Mouse (Mus musculus) lung, embryonic 14.5 days (tissue): Measurements from ENCODE around the gene Gm9758. TPM values are rescaled to one million over a fixed set of nuclear protein-coding genes. Genes with fewer than 3 reads are reported as not detected.
"Not testable (repeated sequence)": the region's sequence is repeated elsewhere in the genome, so short reads cannot be mapped to it uniquely, and the experiment has no call there.

Source experiments
- ATAC-seq: fragments of 200-750 bp; cut with Nextera tagmentation; 2 replicates; pipeline ENCODE4 v1.8.0; 2017; ENCODE audit warnings: mild to moderate bottlenecking, moderate TSS enrichment, moderate library complexity; ENCODE audit not compliant: insufficient read depth
- DNase-seq: peaks from one replicate; pipeline ENCODE4 v3.0.0-alpha.2; 2015
- H3K27ac ChIP-seq: fragments of 300-500 bp; sonication (generic); 2 replicates; pipeline ENCODE4 v1.5.1; 2014; ENCODE audit warnings: low read depth, mild to moderate bottlenecking, moderate library complexity
- H3K27me3 ChIP-seq: fragments of 300-500 bp; sonication (generic); 2 replicates; pipeline ENCODE4 v1.6.1; 2014; ENCODE audit warnings: low read length, control low read depth; ENCODE audit not compliant: insufficient read depth
- H3K36me3 ChIP-seq: fragments of 300-500 bp; sonication (generic); 2 replicates; pipeline ENCODE4 v1.6.1; 2014; ENCODE audit warnings: control low read depth; ENCODE audit not compliant: insufficient read depth
- H3K4me1 ChIP-seq: fragments of 300-500 bp; sonication (generic); 2 replicates; pipeline ENCODE4 v1.6.1; 2014; ENCODE audit warnings: antibody characterized with exemption, control low read depth; ENCODE audit not compliant: insufficient read depth
- H3K4me2 ChIP-seq: fragments of 300-500 bp; sonication (generic); 2 replicates; pipeline ENCODE4 v1.6.1; 2014; ENCODE audit warnings: mild to moderate bottlenecking
- H3K4me3 ChIP-seq: fragments of 300-500 bp; sonication (generic); 2 replicates; pipeline ENCODE4 v1.5.1; 2014; ENCODE audit warnings: low read depth, low read length
- H3K9ac ChIP-seq: fragments of 300-500 bp; sonication (generic); 2 replicates; pipeline ENCODE4 v1.6.1; 2014
- H3K9me3 ChIP-seq: fragments of 300-500 bp; sonication (generic); 2 replicates; pipeline ENCODE4 v1.6.1; 2016; ENCODE audit warnings: low read depth, low read length, control low read depth
- WGBS: fragments of 180-500 bp; shearing (Covaris S2); extraction: QIAGEN DNeasy Blood & Tissue Kit; methylation state at CpG from one replicate; pipeline ENCODE4 v1.1.7; 2014; 5-methylcytosine and 5-hydroxymethylcytosine counted together
- polyA plus RNA-seq: library from polyadenylated mRNA; unstranded; fragments of >200 nt; fragmentation: Nextera tagmentation; extraction: Ambion mirVana; gene quantifications from 2 replicates; pipeline ENCODE4 v1.2.1, GENCODE M21; 2014

Gene Gm9758
- not detected in 2 replicates for polyA plus RNA-seq

- H3K36me3 ChIP-seq, H3K9ac ChIP-seq, H3K27me3 ChIP-seq, H3K27ac ChIP-seq, H3K4me2 ChIP-seq, H3K4me1 ChIP-seq, ATAC-seq, H3K4me3 ChIP-seq, DNase-seq, H3K9me3 ChIP-seq: not testable (repeated sequence)
- 38% methylated on average over 1 of the region's 1 CpGs for WGBS
These were observed at the start of gene Gm9758 for GRCm38 (mm10) chr5:14914799-14915198. TSS of gene Gm9758 (minus strand) at chr5:14914899.

GRCm38 (mm10) chr5:14963821-14964220 is 49.1 kb upstream of the Gm9758 start:
- H3K27ac ChIP-seq, ATAC-seq, H3K4me3 ChIP-seq, H3K4me2 ChIP-seq, H3K9ac ChIP-seq, H3K4me1 ChIP-seq, H3K36me3 ChIP-seq, H3K27me3 ChIP-seq: not testable (repeated sequence)
- WGBS, result 74% methylated on average over 13 of the region's 13 CpGs
- H3K9me3 ChIP-seq, result peaks cover 13% of the 10 kb centered on the region; the same call in 1 of the 2 replicates
- peak; percentile 16 for DNase-seq

GRCm38 (mm10) chr5:14961502-14961901 is 46.8 kb upstream of the Gm9758 start:
- DNase-seq, H3K27ac ChIP-seq, H3K4me3 ChIP-seq, H3K9ac ChIP-seq, ATAC-seq, H3K4me1 ChIP-seq, H3K4me2 ChIP-seq, H3K27me3 ChIP-seq, H3K36me3 ChIP-seq: not testable (repeated sequence)
- 78% methylated on average over 4 of the region's 4 CpGs for WGBS
- H3K9me3 ChIP-seq, result peaks cover 13% of the 10 kb centered on the region; the same call in 1 of the 2 replicates

GRCm38 (mm10) chr5:14955928-14956706 is 41.4 kb upstream of the Gm9758 start:
- 92% methylated on average over 1 of the region's 1 CpGs for WGBS
- not testable (repeated sequence) for DNase-seq, H3K9ac ChIP-seq, H3K36me3 ChIP-seq, ATAC-seq, H3K27me3 ChIP-seq, H3K9me3 ChIP-seq, H3K4me1 ChIP-seq, H3K27ac ChIP-seq, H3K4me3 ChIP-seq, H3K4me2 ChIP-seq

GRCm38 (mm10) chr5:14953587-14953986 is 38.9 kb upstream of the Gm9758 start:
- ATAC-seq, DNase-seq, H3K27me3 ChIP-seq, H3K9ac ChIP-seq, H3K27ac ChIP-seq, H3K9me3 ChIP-seq, H3K36me3 ChIP-seq, H3K4me2 ChIP-seq, H3K4me1 ChIP-seq, H3K4me3 ChIP-seq: not testable (repeated sequence)

- WGBS, result 65% methylated on average over 3 of the region's 3 CpGs
- not testable (repeated sequence) for DNase-seq, H3K36me3 ChIP-seq, H3K4me3 ChIP-seq, H3K27me3 ChIP-seq, H3K4me2 ChIP-seq, H3K27ac ChIP-seq, ATAC-seq, H3K4me1 ChIP-seq, H3K9ac ChIP-seq
- H3K9me3 ChIP-seq, result peaks cover 11% of the 10 kb centered on the region
These were observed 38.0 kb upstream of the Gm9758 start for GRCm38 (mm10) chr5:14952749-14953148.

- H3K27ac ChIP-seq, H3K36me3 ChIP-seq, H3K4me1 ChIP-seq, H3K27me3 ChIP-seq, H3K9ac ChIP-seq, H3K4me2 ChIP-seq, DNase-seq, ATAC-seq, H3K4me3 ChIP-seq: not testable (repeated sequence)
- peaks cover 11% of the 10 kb centered on the region for H3K9me3 ChIP-seq
- 66% methylated on average over 7 of the region's 7 CpGs for WGBS
These were observed 37.1 kb upstream of the Gm9758 start for GRCm38 (mm10) chr5:14951822-14952221.

- not testable (repeated sequence) for H3K4me3 ChIP-seq, H3K4me1 ChIP-seq, H3K9me3 ChIP-seq, H3K4me2 ChIP-seq, ATAC-seq, H3K9ac ChIP-seq, H3K27ac ChIP-seq, H3K27me3 ChIP-seq, H3K36me3 ChIP-seq
- peak; percentile 33 for DNase-seq
- WGBS, result 49% methylated on average over 4 of the region's 4 CpGs
These were observed 32.9 kb upstream of the Gm9758 start for GRCm38 (mm10) chr5:14947482-14948198.

- not testable (repeated sequence) for ATAC-seq, H3K27ac ChIP-seq, H3K4me3 ChIP-seq, DNase-seq, H3K36me3 ChIP-seq, H3K9ac ChIP-seq, H3K9me3 ChIP-seq, H3K27me3 ChIP-seq, H3K4me2 ChIP-seq, H3K4me1 ChIP-seq
- 46% methylated on average over 4 of the region's 4 CpGs for WGBS
These were observed 30.8 kb upstream of the Gm9758 start for GRCm38 (mm10) chr5:14945524-14945923.

GRCm38 (mm10) chr5:14941043-14941442 is 26.3 kb upstream of the Gm9758 start:
- H3K9me3 ChIP-seq, H3K4me3 ChIP-seq, H3K4me2 ChIP-seq, DNase-seq, H3K27me3 ChIP-seq, H3K27ac ChIP-seq, H3K36me3 ChIP-seq, ATAC-seq, H3K9ac ChIP-seq, H3K4me1 ChIP-seq: not testable (repeated sequence)
- 86% methylated on average over 1 of the region's 1 CpGs for WGBS
